In genomic region chr7:127153477-127153876, GRCm38 (mm10) we compare ENCODE assay signal across 20 mouse cellular contexts. TPM values are rescaled to one million over a fixed set of nuclear protein-coding genes. Genes with fewer than 3 reads are reported as not detected.
DNase-seq lines count a peak whose midpoint lies in the region; ATAC-seq lines count a peak whose summit lies in the region.
"Had no signal": no experiment of that assay in that cellular context is flagged by ENCODE, and none has a peak within 500 bp of the region (broad histone marks: within the 10 kb centered on the region; RNA-seq: fewer than 3 reads in every experiment).

No protein-coding gene starts in this region.

- DNase-seq in adrenal gland, adult 8-10 months = peak; percentile 21
- no peak for DNase-seq in adrenal gland, postnatal 4 days (ENCODE audit: low spot score in 2 of 2)
- DNase-seq in liver, embryonic 13.5 days = no peak
- no peak for DNase-seq in liver, embryonic 11.5 days (ENCODE audit: low spot score)
- peak; percentile 25 for DNase-seq in adrenal gland, postnatal 10 days
- no peak for DNase-seq in urinary bladder, postnatal 25 days (ENCODE audit: low spot score)
- DNase-seq: cerebellum, postnatal 25 days; forebrain, postnatal 0 days; gastrocnemius, postnatal 14 days; kidney, adult 8-10 months; kidney, postnatal 36 days; lung, adult 18-20 months; retina, postnatal 1 day; right cerebral cortex, postnatal 4 days; thymus, postnatal 25 days had no signal

- H3K9me3 ChIP-seq in liver, embryonic 13.5 days (replicated peaks) = no peaks in the 10 kb centered on the region
- H3K9me3 ChIP-seq in liver, embryonic 11.5 days (ENCODE audit: control insufficient read depth, low read length) = no peaks in the 10 kb centered on the region
- H3K9me3 ChIP-seq: hindbrain, embryonic 10.5 days; limb, embryonic 15.5 days; midbrain, embryonic 13.5 days had no signal

- H3K4me3 ChIP-seq in liver, embryonic 13.5 days (replicated peaks) = no peak overlapping the region
- H3K4me3 ChIP-seq in liver, embryonic 11.5 days (ENCODE audit: low read depth, low read length) = no peak overlapping the region
- H3K4me3 ChIP-seq: hindbrain, embryonic 10.5 days; limb, embryonic 15.5 days; midbrain, embryonic 13.5 days had no signal

- 0 out of 2 replicates have a peak, but pooled peaks have one; percentile 39 for ATAC-seq in liver, embryonic 13.5 days (ENCODE audit: low read depth)
- no peak for ATAC-seq in liver, embryonic 11.5 days (replicated peaks; ENCODE audit: low FRiP score)
- ATAC-seq in megakaryocyte, adult 5-6 weeks (ENCODE audit: poor library complexity, severe bottlenecking) = no peak
- ATAC-seq: forebrain, postnatal 0 days; midbrain, embryonic 13.5 days had no signal

- H3K27me3 ChIP-seq in liver, embryonic 13.5 days = no peaks in the 10 kb centered on the region
- no peaks in the 10 kb centered on the region for H3K27me3 ChIP-seq in liver, embryonic 11.5 days (replicated peaks; ENCODE audit: control insufficient read depth, insufficient read depth, low read length)
- H3K27me3 ChIP-seq: limb, embryonic 15.5 days; midbrain, embryonic 13.5 days had no signal

- H3K4me2 ChIP-seq in liver, embryonic 13.5 days = no peak overlapping the region
- H3K4me2 ChIP-seq in liver, embryonic 11.5 days = no peak overlapping the region
- H3K4me2 ChIP-seq: limb, embryonic 15.5 days; midbrain, embryonic 13.5 days had no signal

- 36% methylated on average over 3 of the region's 3 CpGs for WGBS in liver, embryonic 13.5 days (ENCODE audit: insufficient replicate concordance)
- WGBS in liver, embryonic 11.5 days = 67% methylated on average over 3 of the region's 3 CpGs

- H3K27ac ChIP-seq in liver, embryonic 13.5 days = no peak overlapping the region
- no peak overlapping the region for H3K27ac ChIP-seq in liver, embryonic 11.5 days (ENCODE audit: low read depth, low read length)
- H3K27ac ChIP-seq: hindbrain, embryonic 10.5 days; limb, embryonic 15.5 days; midbrain, embryonic 13.5 days had no signal

- no peak overlapping the region for H3K9ac ChIP-seq in liver, embryonic 13.5 days
- H3K9ac ChIP-seq in liver, embryonic 11.5 days (ENCODE audit: low read depth, low read length) = no peak overlapping the region
- H3K9ac ChIP-seq: forebrain, postnatal 0 days; limb, embryonic 15.5 days; midbrain, embryonic 13.5 days had no signal

- H3K4me1 ChIP-seq in liver, embryonic 13.5 days (replicated peaks) = peaks cover 20% of the 10 kb centered on the region
- H3K4me1 ChIP-seq in liver, embryonic 11.5 days (replicated peaks; ENCODE audit: control insufficient read depth, insufficient read depth, low read length) = no peaks in the 10 kb centered on the region
- H3K4me1 ChIP-seq: hindbrain, embryonic 10.5 days; limb, embryonic 15.5 days; midbrain, embryonic 13.5 days had no signal

- H3K36me3 ChIP-seq in liver, embryonic 13.5 days = no peaks in the 10 kb centered on the region
- no peaks in the 10 kb centered on the region for H3K36me3 ChIP-seq in liver, embryonic 11.5 days (ENCODE audit: control insufficient read depth, insufficient read depth, low read length)
- H3K36me3 ChIP-seq: hindbrain, embryonic 10.5 days; limb, embryonic 15.5 days; midbrain, embryonic 13.5 days had no signal

RNA-seq across cellular contexts. Expression of gene Spn, which starts 15.9 kb away (rescaled TPM):
- 1 to 10 TPM; 1.2 to 2.0 (median 1.7) TPM for total RNA-seq in adrenal gland, adult 8-10 months (2022)
- 1 to 10 TPM; 1.8 to 2.1 TPM for total RNA-seq in adrenal gland, postnatal 4 days (2021)
- 8.2 and 8.7 TPM in 2 replicates for polyA plus RNA-seq in liver, embryonic 13.5 days (2015; fragmentation: Nextera tagmentation; extraction: Ambion mirVana)
- 12.7 and 14.4 TPM in 2 replicates for polyA plus RNA-seq in liver, embryonic 11.5 days (2014; fragmentation: Nextera tagmentation; extraction: Ambion mirVana)
- total RNA-seq in adrenal gland, postnatal 10 days (2021) = 1 to 10 TPM; 3.2 to 3.3 TPM
- 74.6 and 82.8 TPM in 2 replicates for total RNA-seq in megakaryocyte, adult 5-6 weeks (2015)
- 241 and 246 TPM in 2 replicates for total RNA-seq in megakaryocyte, adult 5-6 weeks (2017)
- polyA plus RNA-seq: hindbrain, embryonic 10.5 days had no signal

RNA-seq across cellular contexts. Expression of gene Qprt, which starts 31.5 kb away (rescaled TPM):
- under 1 TPM; 0.12 to 0.83 (median 0.31) TPM for total RNA-seq in adrenal gland, adult 8-10 months (2022)
- 10 to 100 TPM in 1 of 2 experiments, 1 to 10 TPM in 1; 5.7 to 12.0 TPM for total RNA-seq in adrenal gland, postnatal 4 days (2021)
- polyA plus RNA-seq in liver, embryonic 13.5 days (2015; fragmentation: Nextera tagmentation; extraction: Ambion mirVana) = 44.4 and 49.1 TPM in 2 replicates
- 43.8 and 44.2 TPM in 2 replicates for polyA plus RNA-seq in liver, embryonic 11.5 days (2014; fragmentation: Nextera tagmentation; extraction: Ambion mirVana)
- 10 to 100 TPM in 1 of 2 experiments, 1 to 10 TPM in 1; 7.6 to 20.7 TPM for total RNA-seq in adrenal gland, postnatal 10 days (2021)
- 2.0 and 3.3 TPM in 2 replicates for total RNA-seq in megakaryocyte, adult 5-6 weeks (2015)
- total RNA-seq in megakaryocyte, adult 5-6 weeks (2017) = 1.1 and 2.8 TPM in 2 replicates
- polyA plus RNA-seq: C2C12 had no signal

RNA-seq across cellular contexts. Expression of gene Cd2bp2, which starts 42.4 kb away (rescaled TPM):
- total RNA-seq in adrenal gland, adult 8-10 months (2022) = 10 to 100 TPM; 61.9 to 89.2 (median 70.0) TPM
- 10 to 100 TPM; 77.6 to 84.4 TPM for total RNA-seq in adrenal gland, postnatal 4 days (2021)
- polyA plus RNA-seq in liver, embryonic 13.5 days (2015; fragmentation: Nextera tagmentation; extraction: Ambion mirVana) = 27.1 and 32.1 TPM in 2 replicates
- 50.3 and 59.5 TPM in 2 replicates for polyA plus RNA-seq in liver, embryonic 11.5 days (2014; fragmentation: Nextera tagmentation; extraction: Ambion mirVana)
- 10 to 100 TPM; 50.9 to 54.9 TPM for total RNA-seq in adrenal gland, postnatal 10 days (2021)
- total RNA-seq in megakaryocyte, adult 5-6 weeks (2015) = 16.1 and 19.0 TPM in 2 replicates
- total RNA-seq in megakaryocyte, adult 5-6 weeks (2017) = 51.8 and 57.5 TPM in 2 replicates

RNA-seq across cellular contexts. Expression of gene Tbc1d10b, which starts 54.8 kb away (rescaled TPM):
- total RNA-seq in adrenal gland, adult 8-10 months (2022) = 10 to 100 TPM; 47.9 to 63.7 (median 57.0) TPM
- 10 to 100 TPM; 57.9 to 58.5 TPM for total RNA-seq in adrenal gland, postnatal 4 days (2021)
- 15.8 and 15.9 TPM in 2 replicates for polyA plus RNA-seq in liver, embryonic 13.5 days (2015; fragmentation: Nextera tagmentation; extraction: Ambion mirVana)
- 28.2 and 29.0 TPM in 2 replicates for polyA plus RNA-seq in liver, embryonic 11.5 days (2014; fragmentation: Nextera tagmentation; extraction: Ambion mirVana)
- 10 to 100 TPM; 39.0 to 40.5 TPM for total RNA-seq in adrenal gland, postnatal 10 days (2021)
- total RNA-seq in megakaryocyte, adult 5-6 weeks (2015) = 27.0 and 27.4 TPM in 2 replicates
- 59.8 and 74.2 TPM in 2 replicates for total RNA-seq in megakaryocyte, adult 5-6 weeks (2017)

RNA-seq across cellular contexts. Expression of gene Mylpf, which starts 55.2 kb away (rescaled TPM):
- 1 to 10 TPM; 2.8 to 6.2 (median 3.7) TPM for total RNA-seq in adrenal gland, adult 8-10 months (2022)
- 100 to 1,000 TPM; 268 to 794 TPM for total RNA-seq in adrenal gland, postnatal 4 days (2021)
- polyA plus RNA-seq in liver, embryonic 13.5 days (2015; fragmentation: Nextera tagmentation; extraction: Ambion mirVana) = 42.7 and 46.8 TPM in 2 replicates
- 31.5 and 33.6 TPM in 2 replicates for polyA plus RNA-seq in liver, embryonic 11.5 days (2014; fragmentation: Nextera tagmentation; extraction: Ambion mirVana)
- total RNA-seq in adrenal gland, postnatal 10 days (2021) = 1,000 to 10,000 TPM in 1 of 2 experiments, 100 to 1,000 TPM in 1; 678 to 2,339 TPM
- 5.0 and 6.0 TPM in 2 replicates for total RNA-seq in megakaryocyte, adult 5-6 weeks (2015)
- total RNA-seq in megakaryocyte, adult 5-6 weeks (2017) = 2.3 and 3.3 TPM in 2 replicates

Comparison
In these comparisons a context has a peak if more than half of its experiments do, and no peak if none do; other contexts are left out.
1. DNase-seq: peak in adrenal gland, adult 8-10 months (single experiment) and adrenal gland, postnatal 10 days (single experiment); none in adrenal gland, postnatal 4 days (0 of 2), liver, embryonic 13.5 days (single experiment), liver, embryonic 11.5 days (single experiment) and urinary bladder, postnatal 25 days (single experiment).
2. RNA of gene Spn, which starts 15.9 kb away (total RNA-seq): 74.6 to 246 TPM in megakaryocyte, adult 5-6 weeks; 3.2 to 3.3 TPM in adrenal gland, postnatal 10 days, 1.8 to 2.1 TPM in adrenal gland, postnatal 4 days and 1.2 to 2.0 TPM in adrenal gland, adult 8-10 months; every median in the first group is over 10 times any median in the second.